Mouse (Mus musculus): ENCODE data around the gene Ube2j2.

- TF ChIP-seq CTCF (IDR thresholded peaks at IDR 0.05; ENCODE audit: low read depth, low read length): no peak
- TF ChIP-seq GATA1 (IDR thresholded peaks at IDR 0.05; ENCODE audit: borderline replicate concordance, low read length): no peak
- TF ChIP-seq GATA2 (IDR thresholded peaks at IDR 0.05; ENCODE audit: borderline replicate concordance, low read depth, low read length): no peak
- TF ChIP-seq TAL1 (conservative IDR thresholded peaks at IDR 0.05; ENCODE audit: low read depth, low read length): no peak
- no peak for TF ChIP-seq POLR2AphosphoS5 (IDR thresholded peaks at IDR 0.05; ENCODE audit: insufficient replicate concordance, low read depth, low read length)
These were observed 19.5 kb downstream of the Ube2j2 start for GRCm38 (mm10) chr4:155963106-155963505.
